Mouse (Mus musculus) stomach, embryonic 16.5 days (tissue): ENCODE measurements around the gene Sgk2. TPM values are rescaled to one million over a fixed set of nuclear protein-coding genes. Genes with fewer than 3 reads are reported as not detected.
A peak's percentile ranks its signal among the peaks of the same experiment; 100 is the strongest.

Experiments
- ATAC-seq: fragments of 200-750 bp; cut with Nextera tagmentation; 2 replicates; pipeline ENCODE4 v1.8.0; 2017; ENCODE audit warnings: moderate number of reproducible peaks, moderate TSS enrichment; ENCODE audit not compliant: insufficient read depth, low FRiP score
- H3K27ac ChIP-seq: fragments of 300-500 bp; sonication (generic); 2 replicates; pipeline ENCODE4 v1.5.1; 2014; ENCODE audit warnings: low read length
- H3K27me3 ChIP-seq: fragments of 300-500 bp; sonication (generic); 2 replicates; pipeline ENCODE4 v1.6.1; 2014; ENCODE audit warnings: low read length, control low read depth, mixed read lengths; ENCODE audit not compliant: control insufficient read depth, insufficient read depth
- H3K36me3 ChIP-seq: fragments of 300-500 bp; sonication (generic); 2 replicates; pipeline ENCODE4 v1.6.1; 2014; ENCODE audit warnings: low read length; ENCODE audit not compliant: control insufficient read depth, insufficient read depth
- H3K4me1 ChIP-seq: fragments of 300-500 bp; sonication (generic); 2 replicates; pipeline ENCODE4 v1.6.1; 2014; ENCODE audit warnings: low read length, control low read depth, mixed read lengths; ENCODE audit not compliant: control insufficient read depth, insufficient read depth
- H3K4me2 ChIP-seq: fragments of 300-500 bp; sonication (generic); 2 replicates; pipeline ENCODE4 v1.6.1; 2014; ENCODE audit warnings: low read depth, low read length, mixed read lengths
- H3K4me3 ChIP-seq: fragments of 300-500 bp; sonication (generic); replicated peaks from 2 replicates; pipeline ENCODE4 v1.5.1; 2014; ENCODE audit warnings: mild to moderate bottlenecking, low read length
- H3K9ac ChIP-seq: fragments of 300-500 bp; sonication (generic); 2 replicates; pipeline ENCODE4 v1.6.1; 2014; ENCODE audit warnings: low read length
- H3K9me3 ChIP-seq: fragments of 300-500 bp; sonication (generic); replicated peaks from 2 replicates; pipeline ENCODE4 v1.6.1; 2016; ENCODE audit warnings: low read length, control low read depth; ENCODE audit not compliant: control insufficient read depth
- WGBS: fragments of 180-500 bp; shearing (Covaris S2); extraction: QIAGEN DNeasy Blood & Tissue Kit; methylation state at CpG from one replicate; pipeline ENCODE4 v1.1.7; 2014; 5-methylcytosine and 5-hydroxymethylcytosine counted together
- polyA plus RNA-seq: library from polyadenylated mRNA; unstranded; fragments of >200 nt; fragmentation: Nextera tagmentation; extraction: Ambion mirVana; gene quantifications from 2 replicates; pipeline ENCODE4 v1.2.1, GENCODE M21; 2015

The Sgk2 gene
- polyA plus RNA-seq, 1 experiment from 2014 or later: 1.0 TPM

- no peaks in the 10 kb centered on the region for H3K4me1 ChIP-seq
- WGBS: 27% methylated on average over 3 of the region's 3 CpGs
- ATAC-seq: no peak
- no peak overlapping the region for H3K9ac ChIP-seq
- H3K27me3 ChIP-seq: no peaks in the 10 kb centered on the region
- H3K27ac ChIP-seq: no peak overlapping the region
- H3K36me3 ChIP-seq: no peaks in the 10 kb centered on the region
- no peaks in the 10 kb centered on the region for H3K9me3 ChIP-seq
- H3K4me3 ChIP-seq: no peak overlapping the region
- H3K4me2 ChIP-seq: no peak overlapping the region
Observed at GRCm38 (mm10) chr2:162999744-163000143, 12.6 kb downstream of the Sgk2 start.

DNA sequence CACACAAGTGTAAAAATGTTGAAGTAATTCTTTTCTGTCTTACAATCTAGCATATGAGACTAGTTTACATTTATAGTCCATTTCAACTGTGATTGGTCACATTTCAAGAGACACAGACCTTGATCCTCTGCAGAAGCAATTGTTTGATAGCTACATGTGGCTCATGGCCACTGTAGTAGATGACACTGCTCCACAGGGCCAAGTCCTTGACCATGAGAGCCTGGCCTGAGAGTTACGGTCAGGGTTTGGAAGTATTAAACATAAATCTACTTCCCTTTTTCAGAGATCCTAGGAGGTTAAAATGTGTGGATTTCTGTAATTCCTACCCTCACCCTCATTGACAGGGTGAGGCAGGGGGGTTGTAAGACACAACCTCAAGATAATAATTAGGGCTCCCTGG, 13.9 kb downstream of the Sgk2 start:
- Histone ChIP-seq H3K4me1 (no peaks in the 10 kb centered on the region), H3K9me3 (no peaks in the 10 kb centered on the region), H3K4me2 (no peak overlapping the region), H3K4me3 (no peak overlapping the region), H3K27me3 (no peaks in the 10 kb centered on the region), H3K9ac (no peak overlapping the region), H3K36me3 (no peaks in the 10 kb centered on the region), H3K27ac (no peak overlapping the region)
- WGBS: 86% methylated on average over 1 of the region's 1 CpGs
- no peak for ATAC-seq

DNA sequence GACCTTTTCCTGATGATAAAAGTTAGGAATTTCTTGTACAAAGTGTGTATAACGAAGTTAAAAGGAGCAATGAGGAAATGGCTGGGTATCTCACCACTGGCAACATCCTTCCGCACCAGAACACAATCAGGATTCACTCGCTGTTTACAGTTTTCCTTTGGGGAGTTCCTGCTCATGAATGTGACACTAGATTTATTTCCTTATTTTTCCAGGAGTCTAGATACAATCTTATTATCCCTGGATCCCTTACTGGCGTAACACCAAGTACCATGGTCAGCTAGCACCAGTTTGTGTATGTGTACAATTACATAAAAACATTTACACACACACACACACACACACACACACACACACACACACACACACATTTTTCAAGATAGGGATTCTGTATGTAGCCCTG, 20.2 kb downstream of the Sgk2 start:
- no peak overlapping the region for H3K4me2 ChIP-seq
- H3K27me3 ChIP-seq: no peaks in the 10 kb centered on the region
- ATAC-seq: no peak
- H3K27ac ChIP-seq: no peak overlapping the region
- no peaks in the 10 kb centered on the region for H3K36me3 ChIP-seq
- no peaks in the 10 kb centered on the region for H3K4me1 ChIP-seq
- H3K9me3 ChIP-seq: no peaks in the 10 kb centered on the region
- no peak overlapping the region for H3K9ac ChIP-seq
- 76% methylated on average over 4 of the region's 4 CpGs for WGBS
- H3K4me3 ChIP-seq: no peak overlapping the region

- H3K27ac ChIP-seq: peak within 1 kb of the TSS; percentile 82
- no peaks in the 10 kb centered on the region for H3K27me3 ChIP-seq
- peak within 1 kb of the TSS; percentile 96 for H3K4me3 ChIP-seq
- WGBS: under 1% methylated on average over 57 of the region's 57 CpGs
- peak within 1 kb of the TSS; percentile 88 for H3K9ac ChIP-seq
- peaks cover 4% of the 10 kb centered on the region for H3K4me1 ChIP-seq
- ATAC-seq: peak; percentile 96
- H3K9me3 ChIP-seq: no peaks in the 10 kb centered on the region
- H3K4me2 ChIP-seq: peak within 1 kb of the TSS; percentile 73
- H3K36me3 ChIP-seq: no peaks in the 10 kb centered on the region
Observed at GRCm38 (mm10) chr2:163016916-163017743, 30.0 kb downstream of the Sgk2 start, which contains the start of gene Ift52. TSS of gene Ift52 (plus strand) at chr2:163017354.

GRCm38 (mm10) chr2:163031289-163031688, 44.2 kb downstream of the Sgk2 start:
- Histone ChIP-seq H3K4me3 (no peak overlapping the region), H3K36me3 (peaks cover 18% of the 10 kb centered on the region), H3K27ac (no peak overlapping the region), H3K4me2 (no peak overlapping the region), H3K9me3 (no peaks in the 10 kb centered on the region), H3K4me1 (no peaks in the 10 kb centered on the region), H3K27me3 (no peaks in the 10 kb centered on the region), H3K9ac (no peak overlapping the region)
- 89% methylated on average over 5 of the region's 5 CpGs for WGBS
- no peak for ATAC-seq

DNA sequence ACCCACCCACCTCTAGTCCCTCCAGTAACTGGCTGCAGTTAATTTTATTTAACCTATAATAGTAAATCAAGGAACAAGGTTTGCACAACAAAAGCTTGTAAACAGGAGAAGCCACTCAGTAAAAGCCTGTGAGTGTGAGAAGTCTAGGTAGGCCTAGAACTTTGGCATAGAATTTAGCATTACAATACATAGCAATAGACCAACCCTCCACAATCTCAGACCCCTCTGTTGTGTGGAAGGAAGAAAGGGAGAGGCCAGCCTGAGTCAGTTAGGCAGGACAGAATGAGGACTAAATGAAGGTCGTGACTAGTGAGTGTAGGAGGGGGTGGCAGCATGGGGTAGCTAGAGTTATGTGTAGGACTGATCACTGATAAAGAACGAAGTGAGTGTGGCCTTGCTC, 44.6 kb downstream of the Sgk2 start:
- ATAC-seq: no peak
- no peak overlapping the region for H3K9ac ChIP-seq
- no peaks in the 10 kb centered on the region for H3K27me3 ChIP-seq
- WGBS: 82% methylated on average over 2 of the region's 2 CpGs
- H3K4me1 ChIP-seq: no peaks in the 10 kb centered on the region
- H3K36me3 ChIP-seq: peaks cover 18% of the 10 kb centered on the region
- no peak overlapping the region for H3K4me2 ChIP-seq
- H3K27ac ChIP-seq: no peak overlapping the region
- no peak overlapping the region for H3K4me3 ChIP-seq
- no peaks in the 10 kb centered on the region for H3K9me3 ChIP-seq

DNA sequence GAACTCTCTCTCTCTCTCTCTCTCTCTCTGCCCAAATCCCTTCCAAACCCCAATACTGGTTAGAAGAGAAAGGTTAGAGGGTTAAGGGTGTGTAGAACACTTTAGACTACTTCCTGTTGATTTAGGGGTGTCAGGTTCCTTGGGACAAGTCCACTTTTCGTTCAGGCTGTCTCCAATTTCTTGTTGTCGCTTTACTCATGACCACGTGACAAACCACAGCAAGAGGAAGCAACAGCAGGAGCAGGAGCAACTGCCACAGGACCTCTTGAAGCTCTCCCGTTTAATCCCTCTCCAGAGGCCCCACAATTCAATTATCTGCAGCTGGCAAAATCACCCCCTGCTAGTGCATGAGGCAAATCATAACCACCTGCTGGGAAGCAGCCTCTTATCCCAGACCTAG, 45.5 kb downstream of the Sgk2 start:
- H3K4me1 ChIP-seq: no peaks in the 10 kb centered on the region
- no peak overlapping the region for H3K4me3 ChIP-seq
- H3K27me3 ChIP-seq: no peaks in the 10 kb centered on the region
- ATAC-seq: no peak
- H3K36me3 ChIP-seq: peaks cover 16% of the 10 kb centered on the region; the same call in 1 of the 2 replicates
- no peak overlapping the region for H3K27ac ChIP-seq
- no peak overlapping the region for H3K9ac ChIP-seq
- 47% methylated on average over 4 of the region's 4 CpGs for whole genome bisulfite sequencing
- no peak overlapping the region for H3K4me2 ChIP-seq
- H3K9me3 ChIP-seq: no peaks in the 10 kb centered on the region

DNA sequence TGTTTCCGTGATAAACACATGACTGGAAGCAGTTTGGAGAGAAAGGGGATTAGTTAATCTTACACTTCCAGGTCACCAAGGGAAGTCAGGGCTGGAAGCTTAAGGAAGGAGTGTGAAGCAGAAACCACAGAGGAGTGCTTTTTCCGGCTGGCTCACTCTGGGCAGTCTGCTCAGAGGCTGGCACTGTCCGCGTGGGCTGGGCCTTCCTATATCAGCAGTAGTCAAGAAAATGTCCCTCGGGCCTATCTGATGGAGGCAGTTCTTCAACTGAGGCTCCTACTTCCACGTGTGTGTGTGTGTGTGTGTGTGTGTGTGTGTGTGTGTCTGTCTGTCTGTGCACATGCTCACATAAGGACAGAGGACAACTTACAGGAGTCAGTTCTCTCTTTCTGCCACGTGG, 52.8 kb downstream of the Sgk2 start:
- 87% methylated on average over 7 of the region's 7 CpGs for WGBS
- Histone ChIP-seq H3K9ac (no peak overlapping the region), H3K4me1 (no peaks in the 10 kb centered on the region), H3K27me3 (no peaks in the 10 kb centered on the region), H3K9me3 (no peaks in the 10 kb centered on the region), H3K4me3 (no peak overlapping the region), H3K27ac (no peak overlapping the region), H3K36me3 (peaks cover 21% of the 10 kb centered on the region), H3K4me2 (no peak overlapping the region)
- no peak for ATAC-seq

- Histone ChIP-seq H3K4me2 (peak overlapping the region; percentile 53), H3K4me1 (no peaks in the 10 kb centered on the region), H3K36me3 (peaks cover 7% of the 10 kb centered on the region; the same call in 1 of the 2 replicates), H3K27me3 (no peaks in the 10 kb centered on the region), H3K27ac (no peak overlapping the region), H3K9me3 (no peaks in the 10 kb centered on the region), H3K9ac (peak overlapping the region; percentile 60), H3K4me3 (peak overlapping the region; percentile 34)
- ATAC-seq: peak; percentile 63; the same call in 1 of the 2 replicates
- 5% methylated on average over 10 of the region's 10 CpGs for WGBS
Observed at GRCm38 (mm10) chr2:163048125-163048524, 61.0 kb downstream of the Sgk2 start.
